Mouse (Mus musculus) liver, embryonic 16.5 days (tissue): Measurements from ENCODE around the gene Rps26. TPM values are rescaled to one million over a fixed set of nuclear protein-coding genes. Genes with fewer than 3 reads are reported as not detected.

ENCODE experiments used
- ATAC-seq: fragments of 200-750 bp; cut with Nextera tagmentation; 2 replicates; pipeline ENCODE4 v1.8.0; 2017; ENCODE audit warnings: low read depth, mild to moderate bottlenecking, moderate number of reproducible peaks, moderate library complexity
- H3K27ac ChIP-seq: fragments of 300-500 bp; sonication (generic); 2 replicates; pipeline ENCODE4 v1.5.1; 2014; ENCODE audit warnings: mild to moderate bottlenecking, low read length
- H3K27me3 ChIP-seq: fragments of 300-500 bp; sonication (generic); 2 replicates; pipeline ENCODE4 v1.6.1; 2014; ENCODE audit warnings: low read depth, low read length, mixed read lengths; ENCODE audit not compliant: control insufficient read depth, insufficient read depth
- H3K36me3 ChIP-seq: fragments of 300-500 bp; sonication (generic); 2 replicates; pipeline ENCODE4 v1.6.1; 2014; ENCODE audit warnings: mild to moderate bottlenecking; ENCODE audit not compliant: control insufficient read depth, insufficient read depth
- H3K4me1 ChIP-seq: fragments of 300-500 bp; sonication (generic); 2 replicates; pipeline ENCODE4 v1.6.1; 2014; ENCODE audit warnings: low read depth, low read length, mixed read lengths; ENCODE audit not compliant: control insufficient read depth
- H3K4me2 ChIP-seq: fragments of 300-500 bp; sonication (generic); 2 replicates; pipeline ENCODE4 v1.6.1; 2014; ENCODE audit warnings: low read depth, low read length, mixed read lengths
- H3K4me3 ChIP-seq: fragments of 300-500 bp; sonication (generic); 2 replicates; pipeline ENCODE4 v1.5.1; 2014; ENCODE audit warnings: low read depth, mild to moderate bottlenecking, low read length
- H3K9ac ChIP-seq: fragments of 300-500 bp; sonication (generic); 2 replicates; pipeline ENCODE4 v1.6.1; 2014; ENCODE audit warnings: low read depth, low read length
- H3K9me3 ChIP-seq: fragments of 300-500 bp; sonication (generic); replicated peaks from 2 replicates; pipeline ENCODE4 v1.6.1; 2016; ENCODE audit warnings: low read length; ENCODE audit not compliant: control insufficient read depth
- WGBS: fragments of 180-500 bp; shearing (Covaris S2); extraction: QIAGEN DNeasy Blood & Tissue Kit; methylation state at CpG from one replicate; pipeline ENCODE4 v1.1.7; 2014; ENCODE audit not compliant: insufficient replicate concordance; 5-methylcytosine and 5-hydroxymethylcytosine counted together
- polyA plus RNA-seq: library from polyadenylated mRNA; unstranded; fragments of >200 nt; fragmentation: Nextera tagmentation; extraction: Ambion mirVana; gene quantifications from 2 replicates; pipeline ENCODE4 v1.2.1, GENCODE M21; 2015

The Rps26 gene
- 301 and 353 TPM in 2 replicates for polyA plus RNA-seq

DNA sequence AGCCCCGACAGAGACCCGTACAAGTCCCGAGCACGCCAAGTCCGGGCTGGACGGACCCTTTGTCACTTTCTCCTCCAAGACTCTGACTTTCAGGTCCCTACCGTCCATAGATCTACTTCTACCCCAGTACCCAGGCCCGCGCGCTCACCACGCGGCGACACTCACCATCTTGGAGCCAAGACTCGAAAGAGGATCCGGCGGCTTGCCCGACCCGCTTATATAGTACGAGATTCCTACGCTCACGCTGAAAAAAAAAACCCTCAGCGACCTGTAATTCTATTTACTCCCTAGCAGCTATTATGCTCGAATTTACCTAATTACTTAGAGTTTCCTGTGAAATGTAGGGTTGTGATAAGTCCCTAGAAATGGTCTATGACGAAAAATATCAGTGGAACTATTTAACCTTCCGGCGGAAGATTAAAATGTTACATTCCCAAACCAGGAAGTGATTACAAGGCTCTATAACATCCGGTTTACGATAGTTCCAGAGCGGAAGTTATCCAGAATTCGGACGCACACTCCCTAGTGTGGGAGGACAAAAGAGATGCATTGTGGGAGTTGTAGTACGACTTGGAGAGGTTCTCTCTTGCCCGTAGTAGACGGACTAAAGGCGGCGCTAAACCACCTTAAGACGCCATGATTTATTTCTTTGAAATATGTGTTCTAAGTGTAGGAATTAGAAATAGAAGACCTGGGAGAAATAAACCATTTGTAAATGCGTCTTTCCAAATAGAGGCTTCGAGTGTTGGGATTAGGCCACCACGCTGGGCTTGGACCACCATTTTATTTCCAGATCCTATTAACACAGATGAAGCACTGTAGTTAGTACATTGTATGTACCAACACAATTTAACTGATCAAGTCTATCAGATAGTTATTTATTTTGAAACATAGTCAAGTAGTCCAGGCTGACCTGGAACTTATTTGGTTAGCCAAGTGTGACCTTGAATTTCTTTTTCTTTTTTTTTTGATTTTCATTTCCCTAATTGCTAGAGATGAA lies at the start of gene Rps26:
Rps26 (minus strand) TSS at position 437 of the 1,000 bp plus-strand sequence.
- no peaks in the 10 kb centered on the region for H3K9me3 ChIP-seq
- H3K4me2 ChIP-seq = peak within 1 kb of the TSS; percentile 71
- H3K36me3 ChIP-seq = peaks cover 12% of the 10 kb centered on the region
- H3K4me3 ChIP-seq = peak within 1 kb of the TSS; percentile 80
- H3K4me1 ChIP-seq = peaks cover 40% of the 10 kb centered on the region
- ATAC-seq = peak; percentile 95
- no peaks in the 10 kb centered on the region; the same call in 1 of the 2 replicates for H3K27me3 ChIP-seq
- H3K27ac ChIP-seq = peak within 1 kb of the TSS; percentile 47
- WGBS = 1% methylated on average over 40 of the region's 40 CpGs
- H3K9ac ChIP-seq = peak within 1 kb of the TSS; percentile 80

DNA sequence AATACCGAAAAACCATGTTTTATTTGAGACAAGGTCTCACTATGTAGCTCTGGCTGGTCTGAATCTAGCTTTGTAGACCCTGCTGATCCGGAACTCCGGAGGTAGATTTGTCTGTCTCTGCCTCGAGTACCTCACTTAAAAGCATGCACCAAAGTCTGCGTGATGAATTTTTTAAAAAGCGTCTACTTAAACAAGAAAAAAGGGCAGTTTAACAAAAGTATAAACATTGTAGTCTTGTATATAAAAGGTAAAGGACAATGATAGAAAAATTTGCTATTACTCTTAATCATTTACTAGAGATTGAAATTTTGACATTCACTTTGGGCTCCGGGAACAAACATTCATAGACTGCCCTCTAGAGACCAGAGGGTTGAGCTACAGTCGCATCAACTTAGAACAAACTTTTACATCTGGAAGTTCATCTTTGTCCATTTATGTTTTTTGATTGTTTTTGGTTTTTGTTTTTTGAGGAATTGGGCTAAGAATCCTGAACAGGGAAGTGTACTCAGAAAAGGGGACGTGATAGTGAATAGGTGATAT lies 48.0 kb upstream of the Rps26 start:
- H3K9me3 ChIP-seq = no peaks in the 10 kb centered on the region
- peak overlapping the region; percentile 74 for H3K9ac ChIP-seq
- H3K27ac ChIP-seq = peak overlapping the region; percentile 16; the same call in 1 of the 2 replicates
- H3K4me2 ChIP-seq = peak overlapping the region; percentile 91
- peaks cover 17% of the 10 kb centered on the region for H3K27me3 ChIP-seq
- no peaks in the 10 kb centered on the region; the same call in 1 of the 2 replicates for H3K36me3 ChIP-seq
- under 1% methylated on average over 9 of the region's 9 CpGs for WGBS
- H3K4me3 ChIP-seq = peak overlapping the region; percentile 82
- H3K4me1 ChIP-seq = peaks cover 11% of the 10 kb centered on the region
- ATAC-seq = no peak

DNA sequence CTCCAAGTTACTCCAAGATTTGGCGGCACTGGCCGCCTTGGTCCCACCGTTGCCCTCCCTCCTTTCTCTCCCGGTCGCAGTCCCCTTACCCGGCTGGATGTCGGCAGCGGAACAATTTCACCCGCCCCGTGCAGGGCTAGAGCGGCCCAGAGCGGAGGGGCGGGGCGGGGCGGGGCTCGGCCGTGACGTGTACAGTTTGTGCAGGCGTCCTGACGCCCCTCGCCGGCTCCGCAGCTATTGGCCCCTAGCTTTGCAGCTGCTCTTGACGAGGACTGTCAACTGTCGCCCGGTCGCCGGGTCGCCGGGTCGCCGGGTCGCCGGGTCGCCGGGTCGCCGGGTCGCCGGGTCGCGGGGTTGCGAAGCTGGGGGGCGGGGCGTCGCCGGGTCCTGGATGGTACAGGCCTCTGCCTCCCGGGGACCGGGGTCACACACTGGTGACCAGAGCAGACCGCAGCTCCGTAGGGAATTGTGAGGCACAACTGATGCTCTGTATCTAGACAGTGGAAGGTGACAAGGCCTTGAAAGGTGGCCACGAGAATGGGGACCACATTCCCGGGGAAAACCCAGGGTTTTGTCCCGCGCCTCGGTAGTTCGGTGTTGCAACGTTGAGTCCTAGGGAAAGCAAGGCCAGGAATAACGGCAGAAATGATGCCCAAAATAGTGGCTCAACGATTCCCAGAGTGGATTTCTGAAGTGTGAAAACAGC lies 47.4 kb upstream of the Rps26 start, which contains the start of gene Suox:
Suox (minus strand) TSS at position 311 of the 706 bp plus-strand sequence.
- ATAC-seq = peak; percentile 95
- peaks cover 13% of the 10 kb centered on the region for H3K4me1 ChIP-seq
- peak within 1 kb of the TSS; percentile 91 for H3K4me2 ChIP-seq
- H3K9me3 ChIP-seq = no peaks in the 10 kb centered on the region
- H3K27me3 ChIP-seq = peaks cover 22% of the 10 kb centered on the region
- WGBS = under 1% methylated on average over 59 of the region's 60 CpGs
- H3K9ac ChIP-seq = peak within 1 kb of the TSS; percentile 74
- peak within 1 kb of the TSS; percentile 16 for H3K27ac ChIP-seq
- peak within 1 kb of the TSS; percentile 82 for H3K4me3 ChIP-seq
- H3K36me3 ChIP-seq = no peaks in the 10 kb centered on the region; the same call in 1 of the 2 replicates

- H3K4me3 ChIP-seq = no peak overlapping the region
- no peak overlapping the region for H3K9ac ChIP-seq
- no peak overlapping the region for H3K27ac ChIP-seq
- 87% methylated on average over 9 of the region's 9 CpGs for WGBS
- no peaks in the 10 kb centered on the region for H3K9me3 ChIP-seq
- H3K36me3 ChIP-seq = no peaks in the 10 kb centered on the region
- H3K27me3 ChIP-seq = peaks cover 33% of the 10 kb centered on the region
- H3K4me2 ChIP-seq = no peak overlapping the region
- H3K4me1 ChIP-seq = peaks cover 19% of the 10 kb centered on the region
- ATAC-seq = no peak
Observed at GRCm38 (mm10) chr10:128671148-128671547, 44.6 kb upstream of the Rps26 start.

- peak overlapping the region; percentile 36; the same call in 1 of the 2 replicates for H3K9ac ChIP-seq
- H3K4me1 ChIP-seq = peaks cover 33% of the 10 kb centered on the region
- peak overlapping the region; percentile 76 for H3K4me2 ChIP-seq
- no peak for ATAC-seq
- no peaks in the 10 kb centered on the region for H3K36me3 ChIP-seq
- H3K9me3 ChIP-seq = no peaks in the 10 kb centered on the region
- WGBS = 2% methylated on average over 42 of the region's 42 CpGs
- peak overlapping the region; percentile 60 for H3K4me3 ChIP-seq
- H3K27me3 ChIP-seq = peaks cover 33% of the 10 kb centered on the region
- no peak overlapping the region for H3K27ac ChIP-seq
Observed at GRCm38 (mm10) chr10:128668790-128669672, 42.5 kb upstream of the Rps26 start.

GRCm38 (mm10) chr10:128665806-128666205 lies 39.3 kb upstream of the Rps26 start:
- no peak overlapping the region for H3K4me3 ChIP-seq
- H3K27me3 ChIP-seq = peaks cover 27% of the 10 kb centered on the region
- peaks cover 41% of the 10 kb centered on the region for H3K4me1 ChIP-seq
- WGBS = 92% methylated on average over 2 of the region's 2 CpGs
- H3K36me3 ChIP-seq = no peaks in the 10 kb centered on the region
- peak overlapping the region; percentile 33; the same call in 1 of the 2 replicates for H3K4me2 ChIP-seq
- ATAC-seq = no peak
- H3K9ac ChIP-seq = no peak overlapping the region
- H3K9me3 ChIP-seq = no peaks in the 10 kb centered on the region
- peak overlapping the region; percentile 69 for H3K27ac ChIP-seq

GRCm38 (mm10) chr10:128665307-128665706 lies 38.8 kb upstream of the Rps26 start:
- Histone ChIP-seq H3K4me3 (no peak overlapping the region), H3K9me3 (no peaks in the 10 kb centered on the region), H3K27ac (peak overlapping the region; percentile 69), H3K4me1 (peaks cover 41% of the 10 kb centered on the region), H3K27me3 (peaks cover 22% of the 10 kb centered on the region), H3K4me2 (peak overlapping the region; percentile 33; the same call in 1 of the 2 replicates), H3K9ac (no peak overlapping the region), H3K36me3 (no peaks in the 10 kb centered on the region)
- peak; percentile 76 for ATAC-seq
- WGBS = 34% methylated on average over 3 of the region's 3 CpGs

DNA sequence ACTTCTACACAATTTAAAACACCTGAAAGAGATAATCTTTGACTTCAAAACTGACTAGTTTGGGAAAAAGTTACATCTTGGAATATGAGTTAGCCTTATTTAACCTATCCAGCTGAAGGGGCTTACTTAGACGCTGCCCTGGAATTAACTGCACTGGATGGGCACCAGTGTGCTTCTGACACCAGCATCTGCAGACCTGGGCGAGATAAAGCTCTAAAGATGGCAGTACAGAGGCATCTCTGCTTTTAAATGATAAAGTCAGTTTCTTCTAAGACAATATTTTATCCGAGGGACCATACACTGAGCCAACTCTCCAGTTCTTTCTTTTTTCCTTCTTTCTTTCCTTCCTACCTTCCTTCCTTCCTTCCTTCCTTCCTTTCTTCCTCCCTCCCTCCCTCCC lies 38.3 kb upstream of the Rps26 start:
- H3K4me3 ChIP-seq = no peak overlapping the region
- peak overlapping the region; percentile 33; the same call in 1 of the 2 replicates for H3K4me2 ChIP-seq
- H3K4me1 ChIP-seq = peaks cover 41% of the 10 kb centered on the region
- 23% methylated on average over 3 of the region's 3 CpGs for WGBS
- peak overlapping the region; percentile 69 for H3K27ac ChIP-seq
- ATAC-seq = peak; percentile 80
- H3K27me3 ChIP-seq = peaks cover 19% of the 10 kb centered on the region
- no peaks in the 10 kb centered on the region for H3K36me3 ChIP-seq
- H3K9me3 ChIP-seq = no peaks in the 10 kb centered on the region
- H3K9ac ChIP-seq = no peak overlapping the region
